Mouse (Mus musculus) cerebellum, adult 9-10 months (tissue): ENCODE measurements around the gene Map3k4.

Source experiments
- DNase-seq: peaks from one replicate; pipeline ENCODE4 v3.0.0; 2022

Gene Map3k4

DNA sequence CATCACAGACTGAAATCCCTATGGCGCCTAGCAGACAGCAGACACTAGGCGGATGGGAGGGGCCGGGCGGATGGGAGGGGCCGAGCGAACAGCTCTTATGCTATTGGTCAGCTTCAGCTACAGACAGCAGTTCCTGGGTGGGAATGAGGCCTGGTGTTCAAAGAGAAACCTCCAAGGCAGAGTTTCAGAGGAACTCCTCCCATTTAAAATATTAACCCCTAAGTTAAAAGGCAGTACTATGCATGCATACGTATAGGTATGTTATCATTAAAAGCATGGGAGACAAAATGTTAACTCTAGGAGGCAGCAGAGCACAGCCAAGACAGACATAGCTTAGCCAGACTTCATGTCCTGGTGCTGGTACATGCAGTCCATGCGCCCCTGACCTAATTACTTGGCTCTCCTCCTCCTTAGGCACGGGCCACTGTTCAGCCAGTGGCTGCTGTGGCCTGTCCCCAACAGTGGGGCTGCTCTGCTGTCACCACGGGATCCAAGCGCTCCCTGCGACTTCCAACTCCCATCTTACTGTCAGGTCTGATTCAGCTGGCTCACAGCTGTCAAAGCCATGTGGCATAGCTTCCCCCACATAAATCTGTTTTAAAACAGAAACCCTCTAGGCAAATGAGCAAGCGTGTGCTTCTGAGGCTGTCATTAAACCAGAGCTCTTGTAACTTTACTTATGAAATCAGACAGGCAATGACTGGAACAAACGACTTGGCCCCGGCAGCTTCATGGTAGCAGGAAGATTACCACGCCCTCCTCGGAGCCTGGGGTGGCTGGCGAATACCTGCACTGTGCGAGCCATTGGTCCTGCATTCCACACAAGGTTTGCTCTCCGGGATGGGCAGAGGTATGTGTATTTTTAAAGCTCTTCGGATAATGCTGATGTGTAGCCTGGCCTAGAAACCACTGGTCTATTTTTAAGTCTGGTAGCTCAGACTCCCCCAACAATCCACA lies 52.3 kb downstream of the Map3k4 start:
- DNase-seq, result no peak

DNA sequence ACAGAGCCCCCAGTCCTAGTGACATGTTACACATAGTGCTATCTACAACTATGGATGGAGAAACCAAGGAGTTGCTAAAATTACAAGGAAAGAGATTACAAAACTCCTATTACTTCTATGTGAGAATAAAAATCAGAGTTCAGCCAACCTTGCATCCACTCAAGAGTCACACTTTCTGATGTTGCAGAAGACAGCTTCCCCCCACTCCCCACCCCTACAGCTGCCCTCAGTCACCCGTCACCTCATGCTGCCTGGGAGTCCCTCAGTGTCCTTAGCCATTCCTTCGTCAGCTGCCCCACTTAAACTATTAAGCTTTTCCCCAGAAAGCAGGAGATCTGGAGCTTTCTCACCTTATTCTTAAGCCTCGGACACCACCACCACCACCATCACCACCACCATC lies 54.3 kb downstream of the Map3k4 start:
- DNase-seq, result no peak

DNA sequence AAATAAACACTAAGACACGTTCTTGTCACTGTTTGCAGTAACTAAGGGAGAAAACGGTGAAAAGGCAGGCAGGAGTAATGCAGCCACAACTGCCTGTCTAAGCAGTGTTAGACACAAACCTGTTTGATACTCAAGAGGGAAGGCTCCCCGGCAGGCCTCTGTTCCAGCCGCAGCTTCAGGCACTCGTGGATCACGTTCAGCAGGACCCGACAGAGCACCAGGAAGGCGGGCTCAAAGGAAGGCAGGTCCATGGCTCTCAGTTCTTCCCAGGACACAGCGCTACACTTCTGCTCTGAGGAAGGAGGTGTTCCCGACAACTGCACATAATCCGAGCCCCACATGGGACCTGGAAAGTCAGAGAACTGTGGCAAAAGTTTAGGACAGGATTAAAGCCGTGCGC lies 54.8 kb downstream of the Map3k4 start:
- DNase-seq, result no peak

DNA sequence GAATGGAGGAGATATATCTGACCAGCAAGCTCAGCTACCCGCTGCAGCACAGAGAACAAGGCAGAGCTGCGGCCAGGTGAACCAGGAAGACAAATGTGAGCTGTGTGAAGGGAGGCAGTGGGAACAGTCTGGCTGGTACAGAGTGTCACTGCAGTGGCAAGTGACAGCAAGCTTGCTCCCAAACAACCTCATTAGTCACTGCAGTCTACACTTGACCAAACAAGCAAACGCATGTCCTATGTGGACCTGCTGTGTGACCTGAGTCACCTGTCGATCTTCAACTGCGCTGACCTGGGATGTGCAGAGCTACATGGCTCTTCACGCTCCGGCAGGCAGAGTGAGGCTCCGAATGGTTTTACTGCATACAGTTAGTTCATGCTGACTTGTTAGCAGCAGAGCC lies 55.7 kb downstream of the Map3k4 start:
- no peak for DNase-seq

DNA sequence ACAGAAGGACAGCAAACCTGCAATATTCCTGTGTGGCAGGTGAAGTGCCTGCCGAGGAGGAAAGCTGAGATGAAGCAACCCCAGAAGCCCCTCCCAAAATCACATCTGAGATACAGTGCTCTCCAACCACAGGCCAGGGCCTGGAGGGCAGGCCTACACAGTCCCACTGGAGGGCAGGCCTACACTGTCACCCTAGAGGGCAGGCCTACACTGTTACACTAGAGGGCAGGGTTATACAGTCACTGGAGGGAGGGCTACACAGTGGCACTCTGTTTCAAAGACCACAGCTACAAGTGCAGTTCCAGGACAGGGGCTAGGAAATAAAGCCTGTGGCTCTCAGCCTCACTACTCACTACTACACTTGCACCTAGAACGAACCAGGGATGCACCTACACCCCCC lies 56.7 kb downstream of the Map3k4 start:
- DNase-seq, result no peak

DNA sequence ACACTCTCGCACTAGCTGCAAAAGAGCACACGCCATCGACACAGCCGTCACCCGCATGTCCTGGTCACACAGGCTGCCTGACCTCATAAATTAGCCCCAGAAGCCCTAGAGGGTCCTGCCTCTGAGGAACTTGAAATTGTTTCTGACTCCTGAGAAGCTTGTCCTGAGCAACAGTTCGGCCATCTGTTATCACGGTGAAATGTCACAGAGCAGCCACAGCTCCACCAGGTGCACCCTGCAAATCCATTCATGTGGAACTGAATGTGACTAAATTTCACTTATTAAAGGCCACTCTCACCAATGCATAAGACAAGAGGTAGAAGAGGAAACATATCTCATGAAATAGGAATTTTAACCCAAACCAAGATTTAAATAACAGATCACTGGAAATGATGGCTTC lies 57.2 kb downstream of the Map3k4 start:
- peak; percentile 61 for DNase-seq

DNA sequence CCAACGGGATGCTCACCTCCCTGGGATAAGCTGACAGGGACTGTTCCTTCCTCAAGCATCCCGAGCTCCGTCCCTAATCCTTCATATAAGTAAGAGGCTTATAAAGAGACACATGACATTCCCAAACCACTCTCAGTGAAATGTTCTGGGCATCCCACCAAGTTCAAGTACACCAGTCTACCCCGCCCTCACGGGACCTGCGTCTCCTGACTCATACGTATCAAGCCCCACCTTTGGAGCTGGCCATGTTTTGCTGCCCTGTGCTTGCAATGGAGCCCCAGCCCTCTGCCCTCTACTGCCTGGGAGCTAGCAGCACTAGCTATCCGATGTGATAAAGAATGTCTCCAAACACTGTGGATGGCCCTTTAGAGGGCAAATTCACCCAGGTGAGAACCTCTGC lies 58.6 kb downstream of the Map3k4 start:
- no peak for DNase-seq

DNA sequence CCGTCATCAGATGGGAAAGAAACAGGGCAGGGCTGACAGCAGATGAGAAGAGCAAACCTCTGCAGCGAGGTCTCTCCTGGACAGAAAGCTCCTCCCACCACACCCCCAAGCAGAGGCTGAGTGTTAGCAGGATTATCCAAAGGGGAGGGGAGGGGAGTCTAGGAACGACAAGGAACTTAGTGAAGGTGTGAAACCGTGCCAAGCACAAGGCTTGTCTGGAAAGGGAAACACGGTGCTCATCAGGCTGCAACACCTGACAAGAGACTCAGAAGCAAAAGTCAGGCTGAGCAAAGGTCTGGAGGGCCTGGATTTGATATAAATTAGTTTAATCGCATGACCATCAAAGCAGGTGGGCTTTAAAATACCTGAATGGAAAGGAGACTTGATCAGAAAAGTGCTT lies 60.1 kb downstream of the Map3k4 start:
- DNase-seq, result no peak

DNA sequence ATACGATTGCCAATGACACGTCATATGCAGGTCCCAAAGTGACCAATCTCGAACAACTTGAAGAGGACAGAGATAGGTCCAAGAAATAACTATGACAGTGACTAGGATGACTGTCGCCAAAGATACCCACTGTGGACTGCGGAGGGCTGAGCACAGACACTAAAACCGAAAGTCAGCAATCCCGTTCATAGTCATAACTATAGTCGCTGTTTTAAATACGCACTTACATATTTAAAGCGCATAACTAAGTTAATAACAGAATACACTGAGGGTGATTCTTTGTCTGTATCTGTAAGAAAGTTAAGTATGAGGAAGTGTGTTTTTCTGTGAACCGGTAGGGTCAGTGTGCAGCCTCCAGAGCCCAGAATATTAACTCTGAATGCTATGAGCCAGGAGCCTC lies 62.5 kb downstream of the Map3k4 start:
- DNase-seq, result no peak

DNA sequence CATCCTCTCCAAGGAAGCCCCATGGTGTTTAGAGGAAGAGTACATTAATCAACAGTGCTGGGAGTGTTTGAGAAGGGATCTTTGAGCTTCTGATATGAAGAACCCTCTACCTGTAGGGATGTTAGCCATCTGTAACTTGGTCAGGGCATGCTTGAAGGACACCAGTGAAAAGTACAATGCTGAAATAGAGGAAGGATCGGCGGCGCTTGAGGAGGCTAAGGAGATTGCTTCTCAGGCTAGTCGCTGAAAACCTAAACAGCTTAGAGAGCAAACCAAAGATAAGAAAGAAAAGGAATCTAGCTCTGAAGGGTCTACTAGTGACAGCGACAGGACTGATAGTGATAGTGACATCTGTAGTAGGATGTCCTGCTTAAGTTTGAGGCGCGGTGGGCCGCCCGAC lies 68.0 kb downstream of the Map3k4 start:
- DNase-seq, result no peak

DNA sequence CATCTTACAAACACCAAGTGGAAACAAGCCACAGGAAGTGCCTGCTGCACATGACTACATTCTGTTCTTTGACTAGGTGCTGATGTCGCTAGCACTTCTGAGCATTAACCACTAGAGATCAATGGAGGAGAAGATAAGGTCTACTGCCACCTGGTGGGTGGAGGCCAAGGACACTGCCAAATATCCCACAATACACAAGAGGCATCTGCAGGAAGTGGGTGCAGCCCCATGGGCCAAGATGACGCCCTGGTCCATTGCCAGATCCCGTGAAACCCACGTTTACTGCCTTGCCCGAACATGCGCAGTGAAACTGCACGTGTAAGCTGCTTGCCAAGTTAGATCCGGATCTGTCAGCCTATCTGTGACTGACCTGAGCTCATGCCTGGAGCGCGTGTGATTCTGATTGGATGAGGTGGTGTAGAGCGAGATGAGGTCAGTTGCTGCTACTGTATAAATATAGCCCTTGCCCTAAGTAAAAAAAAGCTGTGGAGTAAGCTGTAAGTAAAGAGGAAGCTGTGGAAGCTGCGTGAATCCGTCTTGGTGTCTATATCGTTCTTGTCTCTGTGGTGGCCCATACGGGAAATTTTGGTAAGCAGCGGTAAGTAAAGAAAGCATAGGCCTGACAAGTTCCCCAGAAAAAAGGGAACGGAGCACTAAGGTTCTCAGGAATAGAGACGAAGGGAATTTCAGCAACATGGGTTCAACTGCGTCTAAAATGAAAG lies 68.7 kb downstream of the Map3k4 start:
- no peak for DNase-seq

DNA sequence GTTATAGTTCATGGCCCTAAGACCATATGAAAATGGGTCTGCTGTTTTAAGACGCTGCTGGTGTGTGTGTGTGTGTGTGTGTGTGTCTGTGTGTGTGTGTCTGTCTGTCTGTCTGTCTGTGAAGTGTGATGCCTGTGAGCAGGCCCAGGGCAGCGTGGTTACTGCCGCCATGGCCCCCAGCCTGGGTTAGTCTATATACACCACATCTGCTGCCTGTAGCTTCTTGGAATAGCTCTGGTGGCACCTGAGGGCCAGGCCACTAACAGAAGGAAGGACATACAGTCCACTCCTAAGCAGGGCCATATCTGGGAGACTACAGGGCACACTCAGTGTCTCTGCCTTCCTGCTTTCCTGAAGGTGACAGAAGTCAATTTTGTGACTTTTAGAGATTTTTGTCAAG lies 77.9 kb downstream of the Map3k4 start:
- no peak for DNase-seq

DNA sequence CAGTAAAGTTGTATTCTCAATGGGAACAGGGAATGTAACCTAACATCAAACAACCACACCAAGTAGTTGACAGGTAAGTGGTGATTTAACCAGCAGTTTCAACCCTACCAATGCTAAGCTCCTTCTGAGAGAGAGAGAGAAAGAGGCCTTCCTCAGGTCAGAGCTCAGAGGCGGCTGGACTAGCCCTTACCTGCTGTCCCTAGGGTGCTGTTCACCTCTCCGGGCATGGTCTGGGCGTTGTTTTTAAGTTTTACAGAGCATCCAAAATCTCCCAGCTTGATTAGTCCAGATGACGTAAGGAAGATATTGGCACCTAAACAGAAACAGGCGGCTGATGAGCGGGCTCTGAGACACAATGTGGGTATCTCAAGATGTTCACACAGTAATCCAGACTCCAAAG lies 85.9 kb downstream of the Map3k4 start:
- DNase-seq, result no peak

DNA sequence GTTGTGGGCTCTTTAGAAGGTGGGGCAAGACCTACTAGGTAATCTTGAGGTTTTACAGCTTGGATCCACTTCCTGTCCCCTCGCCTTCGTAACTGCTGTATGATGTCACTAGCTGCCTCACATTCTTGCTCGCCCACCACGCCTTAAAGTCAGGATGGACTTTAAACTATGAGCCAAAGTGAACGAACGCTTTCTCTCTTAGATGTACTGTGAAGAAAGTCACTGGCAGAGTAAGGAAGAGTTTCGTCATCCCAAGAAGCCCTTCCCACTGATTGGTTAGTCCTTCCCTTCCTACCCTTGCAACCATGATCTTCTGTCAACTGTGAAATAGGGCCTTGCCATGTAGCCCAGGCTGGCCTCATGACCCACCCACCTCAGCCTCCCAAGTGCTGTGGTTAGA lies 87.5 kb downstream of the Map3k4 start:
- DNase-seq, result no peak

DNA sequence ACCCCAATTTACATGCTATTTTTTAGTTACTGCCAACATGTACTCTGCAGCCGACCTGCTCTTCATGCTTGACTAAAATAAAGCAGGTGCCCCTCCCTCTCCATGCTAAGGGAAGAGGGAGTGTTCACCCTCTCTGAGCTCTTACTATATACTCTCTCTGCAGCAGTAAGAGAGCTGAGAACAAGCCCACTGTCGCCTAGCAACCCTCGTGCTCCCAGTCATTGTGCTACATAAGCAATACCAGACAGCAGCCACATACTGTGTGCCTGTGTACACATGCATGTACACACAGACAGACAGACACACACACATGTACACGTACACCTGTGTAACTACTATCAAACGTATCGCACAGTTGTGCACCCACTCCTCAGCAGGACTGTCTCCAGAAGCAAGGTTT lies 88.4 kb downstream of the Map3k4 start:
- no peak for DNase-seq

DNA sequence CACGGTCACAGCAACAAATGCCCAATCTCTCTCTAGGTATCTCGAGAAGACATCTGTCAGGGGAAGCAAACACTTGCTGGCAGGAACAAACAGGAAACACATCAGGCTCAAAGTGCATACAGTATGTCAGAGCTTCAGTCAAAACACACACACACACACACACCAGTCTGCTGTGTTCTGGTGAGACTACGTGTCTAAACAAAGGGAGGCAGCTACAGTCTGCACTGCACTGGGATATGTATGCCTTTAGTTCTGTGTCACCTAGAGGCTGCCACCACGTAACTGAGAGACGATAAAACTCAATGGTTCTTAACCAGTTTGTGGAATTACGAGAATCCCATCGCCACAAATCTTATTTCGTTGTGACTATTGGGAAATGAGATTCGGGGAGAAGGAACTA lies 88.8 kb downstream of the Map3k4 start:
- no peak for DNase-seq

DNA sequence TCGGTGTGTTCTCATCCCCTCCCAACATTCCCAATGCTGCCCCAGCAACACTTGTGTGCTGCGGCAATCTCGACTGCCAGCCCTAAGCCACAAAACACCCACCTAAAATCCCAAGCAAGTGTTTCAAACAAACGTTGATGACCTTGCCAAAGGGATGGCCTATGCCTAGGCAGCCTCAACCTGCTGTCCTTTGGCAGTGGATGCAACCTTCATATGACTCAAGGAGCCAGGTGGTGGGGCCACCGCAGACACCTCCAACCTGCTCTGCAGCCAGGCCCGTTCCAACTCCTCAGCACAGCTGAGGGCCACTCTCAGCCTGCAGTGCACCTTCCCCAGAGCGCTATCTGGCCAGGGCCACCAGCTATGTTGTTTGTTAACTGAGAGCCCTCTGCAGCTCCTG lies 90.1 kb downstream of the Map3k4 start:
- DNase-seq, result peak; percentile 63

DNA sequence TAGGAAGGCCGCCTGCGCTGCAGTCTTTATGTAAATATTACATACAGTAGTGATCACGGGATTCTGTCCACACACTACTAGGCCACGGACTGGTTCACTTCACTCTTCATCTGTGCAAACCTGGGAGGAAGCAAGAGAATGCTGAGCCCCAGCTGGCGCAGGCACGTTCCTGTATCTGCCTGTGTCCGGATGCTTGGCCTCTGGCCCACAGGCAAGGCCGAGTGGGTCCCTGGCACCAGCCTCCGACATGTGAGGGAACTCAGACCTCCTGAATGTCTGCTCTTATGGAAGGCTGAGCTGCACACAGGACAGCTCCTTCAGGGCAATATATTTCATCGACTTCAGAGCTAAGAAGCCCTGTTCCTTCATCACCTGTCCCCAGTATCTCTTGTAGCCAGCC lies 90.6 kb downstream of the Map3k4 start:
- no peak for DNase-seq

DNA sequence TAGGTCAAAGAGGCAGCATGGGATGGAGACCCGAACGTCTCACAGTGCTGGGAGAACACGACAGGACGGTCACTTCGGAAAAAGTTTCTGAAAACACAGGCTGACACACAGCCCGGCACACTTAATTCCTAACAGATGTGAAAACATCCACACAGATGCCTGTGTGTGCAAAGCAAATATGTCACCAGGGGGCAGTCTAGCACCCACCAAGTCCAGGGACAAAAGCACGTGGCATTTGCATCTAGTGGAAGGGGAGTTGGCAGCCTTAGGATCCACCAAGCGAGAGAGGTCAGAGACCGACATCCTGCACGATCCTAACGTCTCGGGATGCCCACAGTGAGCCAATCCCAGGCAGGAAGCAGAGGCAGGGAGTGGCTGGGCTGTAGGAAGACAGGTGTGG lies 92.0 kb downstream of the Map3k4 start:
- no peak for DNase-seq

DNA sequence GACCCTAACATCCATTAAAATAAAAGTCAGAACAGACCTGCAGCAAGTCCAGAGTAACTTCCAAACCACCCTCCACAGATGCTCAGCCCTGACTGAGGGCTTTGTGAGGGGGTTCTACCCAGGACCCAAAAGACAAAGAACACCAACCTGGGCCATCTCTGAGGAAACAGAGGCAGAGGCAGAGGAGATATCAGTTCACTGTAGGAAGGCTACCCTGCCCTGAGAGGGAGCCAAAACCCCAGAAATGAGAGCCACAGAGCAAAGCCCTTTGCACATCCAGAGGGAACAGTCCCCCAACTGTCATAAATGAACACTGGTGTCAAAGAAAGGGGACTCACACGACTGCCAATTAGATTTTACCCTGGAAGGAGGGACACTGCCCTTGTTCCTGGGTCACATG lies 93.4 kb downstream of the Map3k4 start:
- no peak for DNase-seq

DNA sequence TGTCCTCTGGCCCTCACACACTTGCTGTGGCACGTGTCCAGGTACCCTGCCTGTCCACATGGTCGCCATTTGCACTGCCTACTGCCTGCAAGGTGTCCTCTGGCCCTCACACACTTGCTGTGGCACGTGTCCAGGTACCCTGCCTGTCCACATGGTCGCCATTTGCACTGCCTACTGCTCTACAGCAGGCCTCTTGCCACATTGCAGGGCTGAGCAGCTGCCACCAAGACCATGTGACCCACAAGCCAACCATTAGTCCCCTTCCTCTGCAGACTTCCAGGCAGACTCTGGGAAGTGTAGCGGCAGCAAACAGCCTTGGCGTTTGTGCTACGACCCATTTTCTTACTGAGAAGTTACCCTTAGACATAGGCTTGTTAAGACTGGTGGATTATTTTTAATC lies 94.0 kb downstream of the Map3k4 start:
- DNase-seq, result peak; percentile 91

DNA sequence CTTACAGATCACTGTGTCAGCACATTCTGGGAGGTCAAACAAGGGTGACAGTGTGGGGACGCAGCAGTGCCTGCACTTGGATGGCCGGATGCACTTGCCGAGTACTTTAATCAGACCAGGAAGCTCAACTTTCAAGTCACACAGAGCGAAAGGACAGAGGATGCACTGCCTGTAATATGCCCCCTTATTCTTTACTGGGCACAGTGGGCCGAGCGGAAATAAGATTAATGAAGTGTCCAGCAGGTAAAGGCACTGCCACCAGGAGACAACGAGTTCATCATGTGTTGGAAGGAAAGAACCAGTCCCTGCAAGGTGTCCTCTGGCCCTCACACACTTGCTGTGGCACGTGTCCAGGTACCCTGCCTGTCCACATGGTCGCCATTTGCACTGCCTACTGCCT lies 94.5 kb downstream of the Map3k4 start:
- peak; percentile 86 for DNase-seq

DNA sequence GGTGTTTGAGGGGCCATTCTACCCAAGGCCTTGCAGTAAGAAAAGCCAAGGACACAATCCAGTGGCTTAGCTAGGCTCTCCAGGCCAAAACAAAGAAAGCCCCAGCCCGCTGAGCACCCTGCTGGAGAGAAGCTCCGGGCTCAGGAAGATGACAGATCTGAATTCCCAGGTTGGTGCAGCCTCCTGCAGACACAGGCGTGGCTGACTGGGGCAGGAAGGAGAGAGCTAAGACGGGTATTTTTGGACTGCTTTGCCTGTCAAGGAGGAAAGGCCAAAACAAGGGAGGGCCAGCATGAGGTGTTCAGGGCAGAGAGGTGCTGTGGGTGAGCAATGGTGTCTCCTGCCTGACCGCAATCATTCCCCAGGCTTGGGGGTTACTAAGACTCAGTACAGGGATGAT lies 94.9 kb downstream of the Map3k4 start:
- peak; percentile 53 for DNase-seq

DNA sequence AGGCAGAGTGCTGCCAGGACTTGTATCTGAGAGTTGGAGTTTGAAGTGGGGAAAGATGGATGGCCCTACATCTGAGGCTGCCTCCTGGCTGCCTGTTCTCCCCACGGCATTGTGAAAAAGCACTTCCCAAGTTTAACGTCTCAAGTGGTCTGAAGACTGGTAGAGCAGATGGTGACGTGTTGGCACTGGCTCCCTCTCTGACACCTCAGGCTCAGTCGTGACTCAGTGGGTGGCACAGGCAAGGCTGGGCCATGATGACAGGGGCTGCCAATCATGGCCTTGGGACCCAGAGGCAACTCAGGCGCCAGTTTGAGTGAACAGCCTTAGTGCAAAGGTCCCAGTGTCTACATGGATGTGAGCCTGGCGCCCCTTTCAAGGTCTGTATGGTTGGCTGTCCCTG lies 96.7 kb downstream of the Map3k4 start:
- no peak for DNase-seq

DNA sequence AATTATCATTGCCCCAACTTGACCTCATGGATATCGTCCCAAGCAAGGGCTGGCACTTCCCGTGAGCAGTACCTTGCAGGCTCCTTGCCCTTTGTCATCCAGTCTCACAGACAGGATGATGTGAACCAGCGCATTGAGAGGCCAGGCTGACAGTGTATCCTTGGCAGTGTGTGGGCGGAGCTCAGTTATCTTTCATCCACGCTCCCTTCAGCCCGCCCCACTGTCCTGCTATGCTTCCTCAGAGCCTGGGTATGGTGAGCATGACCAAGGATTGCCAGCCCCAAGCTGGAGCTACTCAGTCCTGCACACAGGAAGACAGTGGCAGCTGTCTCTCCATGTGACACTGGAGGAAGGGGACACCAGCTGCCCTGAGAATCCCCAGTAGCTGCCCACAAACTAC lies 102.4 kb downstream of the Map3k4 start:
- DNase-seq, result no peak
